Mouse (Mus musculus) limb, embryonic 10.5 days (tissue): ENCODE data around the gene Clcn6. TPM values are rescaled to one million over a fixed set of nuclear protein-coding genes. Genes with fewer than 3 reads are reported as not detected.

Source experiments
- DNase-seq: peaks from one replicate; pipeline ENCODE4 v3.0.0-alpha.2; 2017; ENCODE audit warnings: low spot score
- H3K27ac ChIP-seq: fragments of 300-500 bp; sonication (generic); 2 replicates; pipeline ENCODE4 v1.5.1; 2016; ENCODE audit warnings: mild to moderate bottlenecking
- H3K27me3 ChIP-seq: fragments of 300-500 bp; sonication (generic); 2 replicates; pipeline ENCODE4 v1.6.1; 2016; ENCODE audit warnings: low read depth, mild to moderate bottlenecking; ENCODE audit not compliant: poor library complexity, severe bottlenecking
- H3K36me3 ChIP-seq: fragments of 300-500 bp; sonication (generic); 2 replicates; pipeline ENCODE4 v1.6.1; 2016; ENCODE audit warnings: mild to moderate bottlenecking, moderate library complexity
- H3K4me1 ChIP-seq: fragments of 300-500 bp; sonication (generic); 2 replicates; pipeline ENCODE4 v1.6.1; 2016
- H3K4me3 ChIP-seq: fragments of 300-500 bp; sonication (generic); 2 replicates; pipeline ENCODE4 v1.5.1; 2016; ENCODE audit warnings: mild to moderate bottlenecking, moderate library complexity
- H3K9me3 ChIP-seq: fragments of 300-500 bp; sonication (generic); replicated peaks from 2 replicates; pipeline ENCODE4 v1.6.1; 2016; ENCODE audit warnings: mild to moderate bottlenecking
- WGBS: fragments of 180-500 bp; shearing (Covaris S2); methylation state at CpG from one replicate; pipeline ENCODE4 v1.1.7; 2016; 5-methylcytosine and 5-hydroxymethylcytosine counted together
- polyA plus RNA-seq: library from polyadenylated mRNA; unstranded; fragments of >200 nt; fragmentation: Nextera tagmentation; extraction: Ambion mirVana; gene quantifications from 2 replicates; pipeline ENCODE4 v1.2.1, GENCODE M21; 2016

Gene Clcn6
- polyA plus RNA-seq, 1 experiment from 2014 or later: 9.1 TPM

DNA sequence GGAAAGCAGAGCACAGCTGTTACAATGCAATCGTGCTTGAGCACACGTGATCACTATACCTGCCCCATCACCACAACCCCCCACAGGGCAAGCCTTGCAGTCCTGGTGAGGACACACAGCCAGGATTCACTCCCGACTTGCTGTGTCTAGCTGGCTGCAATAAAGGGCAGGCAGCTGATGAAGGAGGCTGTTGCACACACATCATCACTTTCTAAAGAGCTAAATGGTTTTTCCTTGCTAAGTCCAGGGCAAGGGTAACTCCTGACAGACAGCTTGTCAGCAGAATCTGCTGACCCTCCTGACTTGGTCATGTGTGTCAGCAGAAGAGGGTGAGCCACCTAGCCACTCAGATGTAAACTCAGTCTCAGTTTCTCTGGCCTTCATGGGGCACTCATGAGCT, 21.6 kb downstream of the Clcn6 start:
- no peak for DNase-seq
- 79% methylated on average over 3 of the region's 3 CpGs for WGBS

GRCm38 (mm10) chr4:148015418-148015817, 23.2 kb downstream of the Clcn6 start:
- H3K4me3 ChIP-seq: no peak overlapping the region
- H3K36me3 ChIP-seq: peaks cover 100% of the 10 kb centered on the region
- H3K27ac ChIP-seq: no peak overlapping the region
- H3K4me1 ChIP-seq: no peaks in the 10 kb centered on the region
- H3K27me3 ChIP-seq: no peaks in the 10 kb centered on the region
- 88% methylated on average over 10 of the region's 10 CpGs for WGBS
- H3K9me3 ChIP-seq: no peaks in the 10 kb centered on the region
- no peak for DNase-seq

More for the DNA sequence above, 21.6 kb downstream of the Clcn6 start:
- Histone ChIP-seq H3K27me3 (no peaks in the 10 kb centered on the region), H3K36me3 (peaks cover 100% of the 10 kb centered on the region), H3K4me3 (no peak overlapping the region), H3K27ac (no peak overlapping the region), H3K4me1 (no peaks in the 10 kb centered on the region), H3K9me3 (no peaks in the 10 kb centered on the region)

DNA sequence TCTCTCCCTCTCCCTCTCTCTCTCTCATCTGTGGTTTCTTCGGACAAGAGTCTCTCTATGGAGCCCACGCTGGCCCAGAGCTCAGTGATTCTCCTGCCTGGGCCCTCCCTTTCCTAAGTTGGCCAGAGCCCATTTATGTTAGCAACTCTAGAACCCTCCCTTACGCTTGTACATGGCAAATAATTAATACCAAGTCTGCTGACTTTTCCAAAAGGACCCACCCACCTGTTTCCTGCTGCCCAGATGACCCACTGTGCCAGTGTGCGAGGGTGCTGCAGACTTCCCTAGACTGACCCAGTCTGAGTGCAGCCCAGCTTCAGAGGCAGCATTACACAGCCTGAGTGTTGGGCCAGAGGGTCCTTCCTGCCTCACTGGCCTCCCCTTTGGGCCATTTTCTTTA, 26.4 kb downstream of the Clcn6 start:
- no peak for DNase-seq
- Histone ChIP-seq H3K4me1 (no peaks in the 10 kb centered on the region), H3K9me3 (no peaks in the 10 kb centered on the region), H3K36me3 (peaks cover 100% of the 10 kb centered on the region), H3K27me3 (no peaks in the 10 kb centered on the region), H3K4me3 (no peak overlapping the region), H3K27ac (no peak overlapping the region)
- WGBS: 92% methylated on average over 4 of the region's 4 CpGs

DNA sequence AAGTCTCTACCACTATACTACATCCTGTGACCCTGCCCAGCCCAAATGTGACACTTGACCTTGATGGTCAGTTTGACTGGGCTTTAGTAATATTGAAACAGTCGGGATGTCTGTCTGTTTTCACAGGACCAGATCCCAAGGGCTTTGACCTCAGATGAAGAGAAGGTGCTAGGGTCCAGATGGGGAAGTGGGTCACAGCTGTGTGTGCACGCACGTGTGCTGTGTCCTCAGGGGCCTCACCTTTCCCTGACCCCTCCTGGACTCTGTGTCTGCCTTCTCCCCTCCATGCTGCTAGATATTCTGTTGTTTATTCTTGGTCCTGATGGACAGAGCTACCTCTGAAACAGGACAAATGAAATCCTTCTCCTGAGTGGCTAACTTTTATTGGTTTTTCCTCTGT, 27.3 kb downstream of the Clcn6 start:
- Histone ChIP-seq H3K9me3 (no peaks in the 10 kb centered on the region), H3K27ac (no peak overlapping the region), H3K36me3 (peaks cover 100% of the 10 kb centered on the region), H3K4me3 (no peak overlapping the region), H3K27me3 (no peaks in the 10 kb centered on the region), H3K4me1 (no peaks in the 10 kb centered on the region)
- no peak for DNase-seq
- 82% methylated on average over 3 of the region's 3 CpGs for WGBS

GRCm38 (mm10) chr4:148009641-148010040, 29.0 kb downstream of the Clcn6 start:
- H3K27me3 ChIP-seq: no peaks in the 10 kb centered on the region
- DNase-seq: no peak
- no peak overlapping the region for H3K4me3 ChIP-seq
- H3K27ac ChIP-seq: no peak overlapping the region
- H3K36me3 ChIP-seq: peaks cover 100% of the 10 kb centered on the region
- no peaks in the 10 kb centered on the region for H3K9me3 ChIP-seq
- H3K4me1 ChIP-seq: peaks cover 10% of the 10 kb centered on the region
- 92% methylated on average over 2 of the region's 2 CpGs for WGBS

DNA sequence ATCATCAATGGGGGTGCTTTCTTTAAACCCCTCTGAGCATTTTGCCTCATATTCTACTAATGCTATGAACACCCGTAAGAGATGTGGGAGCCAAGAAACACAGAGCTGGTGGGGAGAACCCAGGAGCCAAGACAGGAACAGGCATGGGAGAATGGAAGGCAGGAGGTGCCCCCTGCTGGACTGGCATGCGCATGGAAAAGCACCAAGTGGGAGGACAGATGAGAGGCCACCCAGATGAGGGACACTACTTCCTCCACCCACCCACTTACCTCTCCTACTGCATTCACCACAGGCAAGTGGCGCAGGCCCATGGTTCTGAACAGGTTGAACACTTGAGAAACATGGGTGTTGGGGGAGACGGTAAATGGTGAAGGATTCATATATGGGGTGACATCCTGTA, 30.2 kb downstream of the Clcn6 start:
- Histone ChIP-seq H3K36me3 (peaks cover 99% of the 10 kb centered on the region), H3K27ac (no peak overlapping the region), H3K4me1 (peaks cover 19% of the 10 kb centered on the region), H3K9me3 (no peaks in the 10 kb centered on the region), H3K27me3 (no peaks in the 10 kb centered on the region), H3K4me3 (no peak overlapping the region)
- WGBS: 83% methylated on average over 4 of the region's 4 CpGs
- DNase-seq: peak; percentile 38

- peak; percentile 46 for DNase-seq
- Histone ChIP-seq H3K4me3 (no peak overlapping the region), H3K4me1 (peaks cover 19% of the 10 kb centered on the region), H3K36me3 (peaks cover 61% of the 10 kb centered on the region), H3K9me3 (no peaks in the 10 kb centered on the region), H3K27me3 (no peaks in the 10 kb centered on the region), H3K27ac (no peak overlapping the region)
- WGBS: 70% methylated on average over 7 of the region's 7 CpGs
Measured at GRCm38 (mm10) chr4:148004361-148004760, 34.3 kb downstream of the Clcn6 start.

DNA sequence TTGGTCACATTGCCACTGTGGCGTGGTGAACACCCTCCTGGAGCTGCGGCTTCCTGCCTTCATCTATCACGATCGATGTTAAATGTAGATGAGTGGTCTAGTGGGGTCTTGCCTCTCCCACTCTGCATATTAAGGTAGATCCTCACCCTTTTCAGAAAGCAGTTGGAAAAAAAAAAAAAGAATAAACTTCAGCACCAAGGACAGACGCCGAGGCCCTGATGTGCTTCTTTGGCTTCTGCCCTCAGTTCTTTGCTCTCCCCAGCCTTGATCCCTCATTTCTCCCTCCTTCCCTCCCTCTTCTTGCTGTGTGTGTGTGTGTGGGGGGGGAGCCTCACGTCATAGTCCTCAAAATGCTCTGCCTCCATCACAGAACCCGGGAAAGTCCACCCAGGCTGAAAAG, 36.8 kb downstream of the Clcn6 start:
- H3K9me3 ChIP-seq: no peaks in the 10 kb centered on the region
- peaks cover 36% of the 10 kb centered on the region for H3K36me3 ChIP-seq
- no peak overlapping the region for H3K27ac ChIP-seq
- no peak for DNase-seq
- 50% methylated on average over 8 of the region's 8 CpGs for WGBS
- no peaks in the 10 kb centered on the region for H3K27me3 ChIP-seq
- H3K4me1 ChIP-seq: peaks cover 19% of the 10 kb centered on the region
- H3K4me3 ChIP-seq: no peak overlapping the region

DNA sequence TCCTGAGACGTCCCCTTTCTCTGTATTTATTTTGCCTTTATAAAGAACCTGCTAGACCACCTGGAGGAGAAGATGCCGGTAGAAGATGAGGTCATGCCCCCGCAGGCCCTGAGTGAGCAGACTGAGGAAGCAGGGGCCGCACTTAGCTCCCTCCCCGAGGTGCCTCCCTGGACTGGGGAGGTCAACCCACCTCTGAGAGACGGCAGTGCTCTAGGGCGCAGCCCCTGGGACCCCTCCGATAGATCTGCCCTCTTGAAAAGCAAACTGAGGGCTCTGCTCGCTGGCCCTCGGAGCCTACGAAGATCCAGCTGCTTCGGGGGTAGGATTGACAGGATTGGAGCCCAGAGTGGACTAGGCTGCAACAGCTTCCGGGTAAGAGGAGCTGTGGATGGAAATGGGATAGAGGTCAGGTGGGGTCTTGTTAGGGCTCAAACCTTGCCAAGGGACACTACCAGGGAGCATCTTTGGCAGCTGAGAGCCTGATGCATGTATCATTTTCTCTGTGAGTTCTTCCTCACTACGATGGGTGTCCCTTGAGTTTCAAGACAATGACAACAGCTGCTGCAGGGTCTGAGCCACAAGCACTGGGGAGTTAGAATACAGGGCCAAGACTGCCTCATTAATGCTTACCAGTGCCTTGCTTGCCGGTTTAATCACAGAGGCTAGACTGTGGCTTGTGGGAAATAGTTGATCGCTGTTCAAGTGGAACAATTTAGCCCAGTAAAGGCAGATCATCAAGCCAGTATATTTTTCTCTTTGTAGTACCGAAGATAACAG, 37.4 kb downstream of the Clcn6 start:
- H3K27ac ChIP-seq: no peak overlapping the region
- H3K9me3 ChIP-seq: no peaks in the 10 kb centered on the region
- H3K4me1 ChIP-seq: peaks cover 19% of the 10 kb centered on the region
- WGBS: 86% methylated on average over 17 of the region's 17 CpGs
- no peak for DNase-seq
- H3K4me3 ChIP-seq: no peak overlapping the region
- no peaks in the 10 kb centered on the region for H3K27me3 ChIP-seq
- peaks cover 30% of the 10 kb centered on the region for H3K36me3 ChIP-seq

DNA sequence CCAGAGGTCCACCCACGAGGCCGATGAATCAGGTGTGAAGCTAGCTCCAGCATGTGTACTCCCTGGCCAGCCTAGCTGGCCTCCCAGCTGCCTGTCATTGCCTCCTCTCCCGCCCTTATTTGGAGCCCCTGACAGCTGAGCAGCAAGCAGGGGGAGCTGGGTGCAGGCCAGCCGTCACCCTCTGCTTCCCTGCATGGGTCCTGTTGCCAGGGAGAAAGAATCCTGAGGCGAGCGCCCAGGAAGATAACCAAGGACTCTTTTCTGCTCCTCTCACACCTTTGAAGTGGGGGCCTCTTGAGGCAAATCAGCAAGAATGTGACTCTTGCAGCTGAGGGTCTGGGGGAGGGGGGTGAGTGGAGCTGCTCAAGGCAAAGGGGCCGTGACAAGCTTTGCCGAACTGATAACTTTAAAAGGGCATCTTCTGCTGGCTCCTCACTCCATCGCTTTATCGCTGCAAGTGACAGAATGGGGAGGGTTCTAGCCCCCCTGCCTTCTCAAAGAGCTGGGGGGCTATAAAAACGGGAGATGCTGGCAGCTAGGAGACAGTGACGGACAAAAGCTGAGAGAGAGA, 38.3 kb downstream of the Clcn6 start, which contains the start of gene Nppa:
Nppa (plus strand) TSS at position 521 of the 571 bp plus-strand sequence.
- Histone ChIP-seq H3K4me1 (peaks cover 16% of the 10 kb centered on the region), H3K9me3 (no peaks in the 10 kb centered on the region), H3K36me3 (peaks cover 21% of the 10 kb centered on the region), H3K27ac (no peak within 1 kb of the TSS), H3K27me3 (no peaks in the 10 kb centered on the region), H3K4me3 (no peak within 1 kb of the TSS)
- 38% methylated on average over 12 of the region's 12 CpGs for WGBS
- DNase-seq: no peak

- Histone ChIP-seq H3K36me3 (no peaks in the 10 kb centered on the region), H3K4me3 (no peak overlapping the region), H3K27ac (no peak overlapping the region), H3K9me3 (no peaks in the 10 kb centered on the region), H3K27me3 (no peaks in the 10 kb centered on the region), H3K4me1 (no peaks in the 10 kb centered on the region)
- no peak for DNase-seq
- WGBS: 85% methylated on average over 3 of the region's 3 CpGs
Measured at GRCm38 (mm10) chr4:147995311-147995710, 43.3 kb downstream of the Clcn6 start.

DNA sequence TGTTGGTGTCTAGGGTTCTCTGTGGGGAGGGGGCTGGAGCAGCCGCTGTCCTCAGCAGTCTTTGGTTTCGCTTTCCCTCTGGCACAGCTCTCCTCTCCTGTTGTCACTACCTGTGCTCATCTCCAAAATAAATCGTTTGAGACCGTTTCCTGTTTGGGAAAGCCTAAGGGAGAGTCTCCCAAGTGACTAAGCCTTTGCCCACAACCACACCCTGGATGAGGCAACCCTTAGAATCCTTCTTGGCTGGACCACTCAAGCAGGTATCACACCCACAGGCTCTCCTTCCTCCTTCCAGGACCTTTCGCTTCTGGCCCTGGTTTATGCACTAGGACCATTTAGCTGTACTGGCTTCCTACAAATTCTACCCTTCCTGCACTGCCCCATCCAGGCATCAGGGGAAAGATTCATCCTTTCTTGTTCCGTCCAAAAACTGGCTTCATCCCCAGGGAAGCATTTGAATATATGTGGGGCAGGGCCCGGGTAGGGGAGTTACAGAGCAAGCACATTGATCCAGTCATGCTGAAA, 45.0 kb downstream of the Clcn6 start:
- WGBS: 71% methylated on average over 7 of the region's 7 CpGs
- H3K27me3 ChIP-seq: no peaks in the 10 kb centered on the region
- no peaks in the 10 kb centered on the region for H3K4me1 ChIP-seq
- H3K27ac ChIP-seq: no peak overlapping the region
- H3K4me3 ChIP-seq: no peak overlapping the region
- no peaks in the 10 kb centered on the region for H3K9me3 ChIP-seq
- no peaks in the 10 kb centered on the region for H3K36me3 ChIP-seq
- DNase-seq: no peak
